Mouse (Mus musculus): Measurements from ENCODE around the gene Camta1.

DNA sequence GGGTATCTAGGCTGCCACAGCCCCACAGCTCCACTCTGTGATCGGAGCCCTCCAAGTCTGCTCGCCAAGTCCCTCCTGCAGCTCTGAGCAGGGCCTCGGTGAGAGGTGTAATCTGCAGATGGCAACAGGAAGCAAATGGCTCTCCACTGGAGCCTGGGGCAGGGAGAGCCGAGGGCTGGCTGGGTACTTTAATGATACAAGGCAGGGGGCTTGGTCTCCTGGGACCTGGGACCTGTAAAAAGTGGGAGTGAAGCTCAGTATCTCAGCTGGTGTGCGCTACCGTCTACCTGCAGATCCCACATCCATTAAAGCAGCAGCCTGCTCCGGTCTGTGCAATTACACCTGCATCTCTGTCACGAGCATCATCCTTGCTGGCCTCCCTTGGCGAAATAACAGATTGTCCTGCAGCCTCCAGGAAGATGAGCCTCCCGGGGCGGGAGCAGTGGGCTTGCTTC is 555.3 kb downstream of the Camta1 start:
- no peak for TF ChIP-seq CTCF (conservative IDR thresholded peaks at IDR 0.05; ENCODE audit: low read length)
- no peak for TF ChIP-seq NANOG (IDR thresholded peaks at IDR 0.05; ENCODE audit: borderline replicate concordance, low read length)
- TF ChIP-seq POU5F1 (IDR thresholded peaks at IDR 0.05; ENCODE audit: borderline replicate concordance, low read length): no peak
